Mouse (Mus musculus): Measurements from ENCODE around the gene Cpxcr1.

The Cpxcr1 gene

DNA sequence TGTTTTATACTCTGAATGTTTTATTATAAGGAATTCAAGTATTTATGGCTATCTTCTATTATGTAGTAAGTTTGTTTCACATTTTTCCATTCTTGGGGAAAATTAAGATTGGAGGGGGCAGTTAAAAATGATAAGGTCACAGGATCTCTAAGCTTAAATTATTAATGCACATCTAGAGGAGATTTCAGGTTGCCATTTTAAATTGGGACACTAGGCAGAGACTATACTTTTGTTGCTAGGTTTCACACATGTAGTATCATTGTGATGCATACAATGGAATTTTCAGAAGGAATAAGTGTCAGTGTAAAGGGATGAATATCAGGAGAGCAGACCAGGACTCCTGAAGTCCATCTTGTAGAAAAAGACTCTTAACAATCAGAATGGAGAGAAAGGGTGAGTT, at the start of gene Cpxcr1:
TSS of gene Cpxcr1 (plus strand) at position 301 of the 400 bp plus-strand sequence.
- no peak for DNase-seq (ENCODE audit: extremely low read depth, insufficient read length, low spot score)
